Mouse (Mus musculus) MEL (cell line): Measurements from ENCODE around the gene Dkc1.

Experiments
- CHD1 ChIP-seq: IDR thresholded peaks from 2 replicates; pipeline ENCODE4 v1.6.1; 2012; ENCODE audit warnings: low read depth, mild to moderate bottlenecking, inconsistent platforms, low read length, improper control_type of control experiment
- CTCF ChIP-seq, 3 experiments: IDR thresholded peaks in 2 of 3; conservative IDR thresholded peaks in 1 of 3; 2 replicates each; pipeline ENCODE4 v1.5.1; 2011 to 2012; ENCODE audit warnings: low read length in 3 of 3, low read depth in 2 of 3, mild to moderate bottlenecking in 2 of 3, improper control_type of control experiment in 1 of 3, inconsistent platforms in 1 of 3, mixed read lengths in 1 of 3, moderate library complexity in 1 of 3; ENCODE audit not compliant: control insufficient read depth in 1 of 3, insufficient read depth in 1 of 3, poor library complexity in 1 of 3, severe bottlenecking in 1 of 3
- ELF1 ChIP-seq: IDR thresholded peaks from 2 replicates; pipeline ENCODE4 v1.6.1; 2014; ENCODE audit warnings: low read depth, mild to moderate bottlenecking, inconsistent platforms, low read length, improper control_type of control experiment, moderate library complexity
- JUND ChIP-seq: IDR thresholded peaks from 2 replicates; pipeline ENCODE4 v1.6.1; 2011; ENCODE audit warnings: low read depth, mild to moderate bottlenecking, improper control_type of control experiment, low read length
- POLR2AphosphoS5 ChIP-seq: IDR thresholded peaks from 2 replicates; pipeline ENCODE4 v1.6.1; 2012; ENCODE audit warnings: low read depth, borderline replicate concordance, mild to moderate bottlenecking, inconsistent platforms, low read length, moderate library complexity, mixed read lengths

- TF ChIP-seq JUND (no peak), POLR2AphosphoS5 (no peak), CTCF (IDR thresholded peaks at IDR 0.05 in 2 of 3, conservative IDR thresholded peaks at IDR 0.05 in 1 of 3; ENCODE audit: control insufficient read depth in 1 of 3, insufficient read depth in 1 of 3, low read depth in 2 of 3, low read length in 3 of 3, poor library complexity in 1 of 3, severe bottlenecking in 1 of 3) (no peak), CHD1 (no peak), ELF1 (no peak)
Observed at GRCm38 (mm10) chrX:75136938-75137337, 41.3 kb downstream of the Dkc1 start.
